Mouse (Mus musculus): ENCODE results near the gene Jund.

DNA sequence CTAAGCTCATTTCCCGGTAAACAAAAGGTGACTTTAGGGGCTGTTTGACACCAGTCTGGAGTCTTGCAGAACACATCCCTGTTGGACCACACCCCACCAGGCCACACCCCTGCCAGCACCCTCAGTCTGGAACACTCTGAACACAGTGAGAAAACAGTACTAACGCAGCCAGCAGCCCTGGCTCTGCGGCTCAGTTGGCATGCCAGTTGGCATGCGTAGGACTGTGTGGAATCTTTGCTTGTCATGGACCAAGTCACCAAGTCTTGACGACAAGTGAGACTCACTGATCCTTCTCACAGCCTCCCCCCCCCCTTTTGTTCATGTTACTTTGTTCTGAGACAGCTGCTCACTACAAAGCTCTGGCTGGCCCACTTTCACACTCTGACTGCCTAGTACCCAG lies 31.7 kb upstream of the Jund start:
- TF ChIP-seq CTCF (IDR thresholded peaks at IDR 0.05; ENCODE audit: insufficient read depth, low read depth, low read length) (no peak), POLR2A (IDR thresholded peaks at IDR 0.05; ENCODE audit: insufficient read depth, low read depth, low read length) (no peak)
